Mouse (Mus musculus) heart, embryonic 14.5 days (tissue): ENCODE results near the gene BC025920. TPM values are rescaled to one million over a fixed set of nuclear protein-coding genes. Genes with fewer than 3 reads are reported as not detected.

Experiments
- ATAC-seq: fragments of 200-750 bp; cut with Nextera tagmentation; 2 replicates; pipeline ENCODE4 v1.8.0; 2017; ENCODE audit warnings: low read depth, moderate TSS enrichment; ENCODE audit not compliant: insufficient number of reproducible peaks, insufficient read depth, low FRiP score
- H3K27ac ChIP-seq, 2 experiments: fragments of 200-500 bp in 1 of 2; fragments of 300-500 bp in 1 of 2; sonication (generic) in 1 of 2; replicated peaks in 1 of 2; 2 replicates each; pipeline ENCODE4 v1.5.1; 2012 to 2014; ENCODE audit warnings: low read depth in 2 of 2, low read length in 2 of 2, control low read depth in 1 of 2, mild to moderate bottlenecking in 1 of 2, mixed read lengths in 1 of 2; ENCODE audit not compliant: control insufficient read depth in 1 of 2, insufficient read depth in 1 of 2
- H3K27me3 ChIP-seq: fragments of 300-500 bp; sonication (generic); 2 replicates; pipeline ENCODE4 v1.6.1; 2014; ENCODE audit warnings: mild to moderate bottlenecking, low read length, control low read depth; ENCODE audit not compliant: control insufficient read depth, insufficient read depth
- H3K36me3 ChIP-seq: fragments of 300-500 bp; sonication (generic); 2 replicates; pipeline ENCODE4 v1.6.1; 2014; ENCODE audit warnings: mild to moderate bottlenecking, control low read depth, low read length, mixed read lengths; ENCODE audit not compliant: control insufficient read depth, insufficient read depth
- H3K4me1 ChIP-seq, 2 experiments: fragments of 200-500 bp in 1 of 2; fragments of 300-500 bp in 1 of 2; sonication (generic) in 1 of 2; 2 replicates each; pipeline ENCODE4 v1.6.1; 2012 to 2014; ENCODE audit warnings: low read length in 2 of 2, control low read depth in 1 of 2, mixed read lengths in 1 of 2; ENCODE audit not compliant: control insufficient read depth in 2 of 2, insufficient read depth in 2 of 2
- H3K4me2 ChIP-seq: fragments of 300-500 bp; sonication (generic); 2 replicates; pipeline ENCODE4 v1.6.1; 2014; ENCODE audit warnings: mild to moderate bottlenecking, low read length
- H3K4me3 ChIP-seq, 2 experiments: fragments of 200-500 bp in 1 of 2; fragments of 300-500 bp in 1 of 2; sonication (generic) in 1 of 2; 2 replicates each; pipeline ENCODE4 v1.5.1; 2012 to 2014; ENCODE audit warnings: low read length in 2 of 2, mild to moderate bottlenecking in 2 of 2, control low read depth in 1 of 2, low read depth in 1 of 2, moderate library complexity in 1 of 2; ENCODE audit not compliant: control insufficient read depth in 1 of 2, insufficient read depth in 1 of 2
- H3K9ac ChIP-seq: fragments of 300-500 bp; sonication (generic); 2 replicates; pipeline ENCODE4 v1.6.1; 2014; ENCODE audit warnings: mild to moderate bottlenecking, low read length
- H3K9me3 ChIP-seq: fragments of 300-500 bp; sonication (generic); 2 replicates; pipeline ENCODE4 v1.6.1; 2016; ENCODE audit warnings: low read length, control low read depth; ENCODE audit not compliant: control insufficient read depth
- WGBS: fragments of 180-500 bp; shearing (Covaris S2); extraction: QIAGEN DNeasy Blood & Tissue Kit; methylation state at CpG from one replicate; pipeline ENCODE4 v1.1.7; 2014; 5-methylcytosine and 5-hydroxymethylcytosine counted together
- polyA plus RNA-seq: library from polyadenylated mRNA; unstranded; fragments of >200 nt; fragmentation: Nextera tagmentation; extraction: Ambion mirVana; gene quantifications from 2 replicates; pipeline ENCODE4 v1.2.1, GENCODE M21; 2014

BC025920 gene
- polyA plus RNA-seq, 1 experiment from 2014 or later: 0.35 TPM

- no peak for ATAC-seq
- Histone ChIP-seq H3K27ac (no peak overlapping the region), H3K36me3 (peaks cover 16% of the 10 kb centered on the region; the same call in 1 of the 2 replicates), H3K27me3 (no peaks in the 10 kb centered on the region), H3K4me1 (no peaks in the 10 kb centered on the region), H3K9ac (no peak overlapping the region), H3K9me3 (peaks cover 27% of the 10 kb centered on the region), H3K4me3 (no peak overlapping the region), H3K4me2 (no peak overlapping the region)
- 94% methylated on average over 2 of the region's 2 CpGs for WGBS
Observed at GRCm38 (mm10) chr10:81656174-81656573, 50.1 kb downstream of the BC025920 start.

Other genes starting within 250 kb of the BC025920 start
- gene Mfsd12, start 248.8 kb upstream of the BC025920 start, polyA plus RNA-seq: 3.7 and 6.5 TPM in 2 replicates
- 0.28 and 0.38 TPM in 2 replicates for gene 4930404N11Rik, start 240.5 kb upstream of the BC025920 start, polyA plus RNA-seq
- 64.6 and 67.0 TPM in 2 replicates for gene Fzr1, start 227.8 kb upstream of the BC025920 start, polyA plus RNA-seq
- gene Dohh, start 221.8 kb upstream of the BC025920 start, polyA plus RNA-seq: 52.6 and 53.5 TPM in 2 replicates
- 1.7 and 2.0 TPM in 2 replicates for gene Gm48551, start 221.8 kb upstream of the BC025920 start, polyA plus RNA-seq
- gene Gm48552, start 217.3 kb upstream of the BC025920 start, polyA plus RNA-seq: 1.0 TPM in 2 replicates
- 3.8 and 4.7 TPM in 2 replicates for gene Smim24, start 213.2 kb upstream of the BC025920 start, polyA plus RNA-seq
- 45.0 and 47.0 TPM in 2 replicates for gene Nfic, start 150.6 kb upstream of the BC025920 start, polyA plus RNA-seq
- 0.19 TPM in 1 of 2 replicates, not detected in the other for gene Celf5, start 123.6 kb upstream of the BC025920 start, polyA plus RNA-seq
- gene Ncln, start 109.9 kb upstream of the BC025920 start, polyA plus RNA-seq: 40.7 and 44.6 TPM in 2 replicates
- gene S1pr4, start 106.1 kb upstream of the BC025920 start, polyA plus RNA-seq: 0.24 and 0.35 TPM in 2 replicates
- 0.74 and 0.89 TPM in 2 replicates for gene Gna15, start 82.0 kb upstream of the BC025920 start, polyA plus RNA-seq
- gene Gna11, start 61.1 kb upstream of the BC025920 start, polyA plus RNA-seq: 54.9 and 57.4 TPM in 2 replicates
- gene Aes, start 46.8 kb upstream of the BC025920 start, polyA plus RNA-seq: 367 and 598 TPM in 2 replicates
- 21.6 and 21.8 TPM in 2 replicates for gene Tle2, start 31.7 kb upstream of the BC025920 start, polyA plus RNA-seq
- gene Tle6, start 5.2 kb upstream of the BC025920 start, polyA plus RNA-seq: 30.7 and 35.3 TPM in 2 replicates
- gene Sirt6, start 21.5 kb downstream of the BC025920 start, polyA plus RNA-seq: 22.5 and 23.9 TPM in 2 replicates
- 8.1 and 9.0 TPM in 2 replicates for gene Ankrd24, start 22.3 kb downstream of the BC025920 start, polyA plus RNA-seq
- gene Gm10778, start 42.8 kb downstream of the BC025920 start, polyA plus RNA-seq: 3.0 and 3.3 TPM in 2 replicates
- 12.4 and 12.7 TPM in 2 replicates for gene Zfp433, start 98.6 kb downstream of the BC025920 start, polyA plus RNA-seq
- gene Gm3055, start 164.9 kb downstream of the BC025920 start, polyA plus RNA-seq: 4.7 and 4.9 TPM in 2 replicates
- 2.1 and 2.4 TPM in 2 replicates for gene Gm4767, start 205.9 kb downstream of the BC025920 start, polyA plus RNA-seq